Mouse (Mus musculus) ES-E14 (cell line): Measurements from ENCODE around the gene Gstm3.

ENCODE experiments used
- CHD2 ChIP-seq: IDR thresholded peaks from 2 replicates; pipeline ENCODE4 v1.6.1; 2014; ENCODE audit warnings: mild to moderate bottlenecking, low read depth, low read length, inconsistent platforms
- HCFC1 ChIP-seq: IDR thresholded peaks from 2 replicates; pipeline ENCODE4 v1.6.1; 2012; ENCODE audit warnings: low read length, inconsistent platforms, borderline replicate concordance; ENCODE audit not compliant: insufficient read depth
- MAFK ChIP-seq: IDR thresholded peaks from 2 replicates; pipeline ENCODE4 v1.6.1; 2014; ENCODE audit warnings: mild to moderate bottlenecking, low read depth, low read length, inconsistent platforms; ENCODE audit not compliant: insufficient read depth
- ZC3H11A ChIP-seq: IDR thresholded peaks from 2 replicates; pipeline ENCODE4 v1.6.1; 2012; ENCODE audit warnings: low read depth, mild to moderate bottlenecking, inconsistent platforms, low read length, borderline replicate concordance
- ZNF384 ChIP-seq: IDR thresholded peaks from 2 replicates; pipeline ENCODE4 v1.6.1; 2012; ENCODE audit warnings: low read depth, low read length, inconsistent platforms

DNA sequence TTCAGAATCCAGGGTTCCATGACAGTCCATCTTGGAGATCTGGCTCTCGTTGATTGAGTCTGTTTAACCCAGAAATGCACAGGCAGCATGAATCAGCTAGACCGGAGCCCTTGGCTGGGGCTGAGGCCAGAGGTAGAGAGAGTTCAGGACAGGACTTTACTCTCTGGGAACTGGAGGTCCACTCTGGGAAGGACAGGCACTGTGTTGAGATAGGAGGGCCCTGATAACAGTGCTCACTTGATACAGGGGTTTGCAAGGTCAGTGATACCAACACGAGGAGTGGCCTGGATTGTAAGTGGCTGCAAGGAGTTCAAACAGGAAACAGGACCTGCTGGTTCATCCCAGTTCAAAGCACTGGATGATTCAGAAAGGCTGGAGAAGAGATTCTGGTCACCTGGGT, 8.6 kb upstream of the Gstm3 start:
- TF ChIP-seq ZNF384 = no peak
- TF ChIP-seq CHD2 = no peak
- no peak for TF ChIP-seq ZC3H11A
- no peak for TF ChIP-seq MAFK
- TF ChIP-seq HCFC1 = no peak
